ENCODE assay signal across 7 mouse cellular contexts in genomic region chr1:72871337-72871696, GRCm38 (mm10). TPM values are rescaled to one million over a fixed set of nuclear protein-coding genes. Genes with fewer than 3 reads are reported as not detected.
DNase-seq lines count a peak whose midpoint lies in the region; ATAC-seq lines count a peak whose summit lies in the region.

No protein-coding gene starts in this region.

- no peaks in the 10 kb centered on the region for H3K9me3 ChIP-seq in lung, embryonic 16.5 days (ENCODE audit: control insufficient read depth, low read length)
- H3K9me3 ChIP-seq in forebrain, embryonic 12.5 days: no peaks in the 10 kb centered on the region
- no peaks in the 10 kb centered on the region for H3K9me3 ChIP-seq in limb, embryonic 13.5 days
- no peaks in the 10 kb centered on the region for H3K9me3 ChIP-seq in stomach, embryonic 14.5 days (ENCODE audit: control insufficient read depth, low read depth, low read length)

- DNase-seq in lung, postnatal 4 days: no peak
- no peak for DNase-seq in right cerebral cortex, adult 2 months (ENCODE audit: low spot score in 2 of 2)
- no peak for DNase-seq in ovary, adult 18-20 months (ENCODE audit: low spot score)

- peaks cover 36% of the 10 kb centered on the region for H3K4me1 ChIP-seq in lung, embryonic 16.5 days (replicated peaks; ENCODE audit: control insufficient read depth, insufficient read depth, low read length)
- peaks cover 79% of the 10 kb centered on the region for H3K4me1 ChIP-seq in forebrain, embryonic 12.5 days
- H3K4me1 ChIP-seq in limb, embryonic 13.5 days: peaks cover 60% of the 10 kb centered on the region
- peaks cover 30% of the 10 kb centered on the region for H3K4me1 ChIP-seq in stomach, embryonic 14.5 days (ENCODE audit: control insufficient read depth, insufficient read depth, low read length)

- H3K4me2 ChIP-seq in lung, embryonic 16.5 days (ENCODE audit: low read depth, low read length): peak overlapping the region; percentile 70
- H3K4me2 ChIP-seq in forebrain, embryonic 12.5 days: peak overlapping the region; percentile 85
- H3K4me2 ChIP-seq in limb, embryonic 13.5 days (replicated peaks): peak overlapping the region; percentile 92
- H3K4me2 ChIP-seq in stomach, embryonic 14.5 days (replicated peaks; ENCODE audit: low read depth, low read length): peak overlapping the region; percentile 83

- peaks cover 13% of the 10 kb centered on the region for H3K27me3 ChIP-seq in lung, embryonic 16.5 days (ENCODE audit: control insufficient read depth, insufficient read depth, low read depth, low read length)
- peaks cover 11% of the 10 kb centered on the region for H3K27me3 ChIP-seq in forebrain, embryonic 12.5 days
- H3K27me3 ChIP-seq in limb, embryonic 13.5 days: peaks cover 11% of the 10 kb centered on the region
- no peaks in the 10 kb centered on the region for H3K27me3 ChIP-seq in stomach, embryonic 14.5 days (ENCODE audit: control insufficient read depth, insufficient read depth, low read length)

- no peaks in the 10 kb centered on the region for H3K36me3 ChIP-seq in lung, embryonic 16.5 days (ENCODE audit: control insufficient read depth, insufficient read depth, low read length)
- H3K36me3 ChIP-seq in forebrain, embryonic 12.5 days (replicated peaks): no peaks in the 10 kb centered on the region
- peaks cover 20% of the 10 kb centered on the region for H3K36me3 ChIP-seq in limb, embryonic 13.5 days
- H3K36me3 ChIP-seq in stomach, embryonic 14.5 days (ENCODE audit: control insufficient read depth, insufficient read depth, low read length): peaks cover 2% of the 10 kb centered on the region; the same call in 1 of the 2 replicates

- no peak for ATAC-seq in lung, embryonic 16.5 days (ENCODE audit: low read depth)
- ATAC-seq in forebrain, embryonic 12.5 days (ENCODE audit: low FRiP score): 0 out of 2 replicates have a peak, but pooled peaks have one; percentile 1
- no peak for ATAC-seq in limb, embryonic 13.5 days (ENCODE audit: low FRiP score, low read depth)
- no peak for ATAC-seq in stomach, embryonic 14.5 days (ENCODE audit: insufficient number of reproducible peaks, insufficient read depth, low FRiP score, low read depth)

- H3K4me3 ChIP-seq in lung, embryonic 16.5 days (ENCODE audit: low read length): peak overlapping the region; percentile 64
- peak overlapping the region; percentile 59 for H3K4me3 ChIP-seq in forebrain, embryonic 12.5 days (replicated peaks)
- peak overlapping the region; percentile 70 for H3K4me3 ChIP-seq in limb, embryonic 13.5 days
- peak overlapping the region; percentile 69 for H3K4me3 ChIP-seq in stomach, embryonic 14.5 days (ENCODE audit: low read depth, low read length)

- 0% methylated on average over 6 of the region's 6 CpGs for WGBS in lung, embryonic 16.5 days
- WGBS in forebrain, embryonic 12.5 days: 0% methylated on average over 6 of the region's 6 CpGs
- WGBS in limb, embryonic 13.5 days: 1% methylated on average over 6 of the region's 6 CpGs
- WGBS in stomach, embryonic 14.5 days: 0% methylated on average over 6 of the region's 6 CpGs

- H3K27ac ChIP-seq in lung, embryonic 16.5 days (ENCODE audit: low read length): peak overlapping the region; percentile 72
- H3K27ac ChIP-seq in forebrain, embryonic 12.5 days: peak overlapping the region; percentile 85
- H3K27ac ChIP-seq in limb, embryonic 13.5 days: peak overlapping the region; percentile 53; the same call in 1 of the 2 replicates
- H3K27ac ChIP-seq in stomach, embryonic 14.5 days (ENCODE audit: low read length): peak overlapping the region; percentile 76

- peak overlapping the region; percentile 61 for H3K9ac ChIP-seq in lung, embryonic 16.5 days (ENCODE audit: low read length)
- H3K9ac ChIP-seq in forebrain, embryonic 12.5 days: peak overlapping the region; percentile 51
- peak overlapping the region; percentile 54 for H3K9ac ChIP-seq in limb, embryonic 13.5 days
- peak overlapping the region; percentile 37 for H3K9ac ChIP-seq in stomach, embryonic 14.5 days (replicated peaks; ENCODE audit: low read depth, low read length)

RNA-seq across cellular contexts. Expression of gene Igfbp5, which starts 3.4 kb away (rescaled TPM):
- 58.7 and 72.4 TPM in 2 replicates for polyA plus RNA-seq in lung, embryonic 16.5 days (2015; fragmentation: Nextera tagmentation; extraction: Ambion mirVana)
- polyA plus RNA-seq in forebrain, embryonic 12.5 days (2016; fragmentation: Nextera tagmentation; extraction: Ambion mirVana): 55.5 and 60.0 TPM in 2 replicates
- polyA plus RNA-seq in limb, embryonic 13.5 days (2015; fragmentation: Nextera tagmentation; extraction: Ambion mirVana): 129 and 140 TPM in 2 replicates
- polyA plus RNA-seq in stomach, embryonic 14.5 days (2014; fragmentation: Nextera tagmentation; extraction: Ambion mirVana): 126 and 127 TPM in 2 replicates

RNA-seq across cellular contexts. Expression of gene Igfbp2, which starts 47.0 kb away (rescaled TPM):
- 213 and 233 TPM in 2 replicates for polyA plus RNA-seq in lung, embryonic 16.5 days (2015; fragmentation: Nextera tagmentation; extraction: Ambion mirVana)
- 427 and 524 TPM in 2 replicates for polyA plus RNA-seq in forebrain, embryonic 12.5 days (2016; fragmentation: Nextera tagmentation; extraction: Ambion mirVana)
- polyA plus RNA-seq in limb, embryonic 13.5 days (2015; fragmentation: Nextera tagmentation; extraction: Ambion mirVana): 344 and 367 TPM in 2 replicates
- polyA plus RNA-seq in stomach, embryonic 14.5 days (2014; fragmentation: Nextera tagmentation; extraction: Ambion mirVana): 631 and 633 TPM in 2 replicates
